Mouse (Mus musculus) G1E (cell line): ENCODE data around the gene Plxna4.

Experiments
- CTCF ChIP-seq: IDR thresholded peaks from 2 replicates; pipeline ENCODE4 v1.5.1; 2012; ENCODE audit warnings: low read depth, low read length, inconsistent platforms, mixed read lengths
- GATA2 ChIP-seq: IDR thresholded peaks from 2 replicates; pipeline ENCODE4 v1.6.1; 2012; ENCODE audit warnings: low read depth, low read length, inconsistent platforms, borderline replicate concordance
- TAL1 ChIP-seq: conservative IDR thresholded peaks from 2 replicates; pipeline ENCODE4 v1.6.1; 2012; ENCODE audit warnings: low read depth, low read length, inconsistent platforms, mixed read lengths

DNA sequence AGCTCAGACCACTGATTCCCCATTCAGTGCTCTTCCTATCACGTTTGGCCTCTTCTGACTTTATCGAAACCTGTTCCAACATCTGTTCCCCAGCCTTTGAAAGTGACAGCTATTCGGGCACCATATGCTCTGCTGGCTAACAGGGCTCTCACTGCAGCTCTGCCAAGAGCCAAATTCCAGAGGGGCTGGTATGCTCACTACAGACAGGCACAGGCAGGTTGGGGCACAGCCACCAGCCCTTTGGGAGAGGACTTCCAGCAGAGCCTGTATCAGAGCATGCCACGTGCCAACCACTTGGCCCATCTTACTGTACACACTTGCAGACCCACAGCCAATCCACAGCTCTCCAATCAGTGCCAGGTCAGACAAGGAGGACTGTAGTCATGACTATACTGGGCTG lies 67.9 kb downstream of the Plxna4 start:
- TF ChIP-seq CTCF (no peak), TAL1 (no peak), GATA2 (no peak)
